Mouse (Mus musculus) thymus, adult 2 months (tissue): ENCODE measurements around the gene Pla2g2d.

Experiments
- CTCF ChIP-seq: fragments of 200-500 bp; IDR thresholded peaks from 2 replicates; pipeline ENCODE4 v1.5.1; 2012; ENCODE audit warnings: mild to moderate bottlenecking, control low read depth, low read length, moderate library complexity, borderline replicate concordance; ENCODE audit not compliant: control insufficient read depth, poor library complexity, insufficient read depth; ENCODE audit errors: extremely low read depth
- POLR2A ChIP-seq: fragments of 200-500 bp; IDR thresholded peaks from 2 replicates; pipeline ENCODE4 v1.6.1; 2012; ENCODE audit warnings: mild to moderate bottlenecking, low read length, control low read depth, moderate library complexity; ENCODE audit not compliant: control insufficient read depth, poor library complexity, insufficient read depth; ENCODE audit errors: extremely low read depth

- TF ChIP-seq CTCF (no peak), POLR2A (no peak)
Measured at GRCm38 (mm10) chr4:138771970-138772369, 3.6 kb upstream of the Pla2g2d start.
